Mouse (Mus musculus) stomach, postnatal 0 days (tissue): ENCODE data around the gene Ttc17.

Experiments used
- CTCF ChIP-seq: IDR thresholded peaks from 2 replicates; pipeline ENCODE4 v1.5.1; 2016; ENCODE audit warnings: antibody characterized with exemption, low read depth, mild to moderate bottlenecking, moderate library complexity
- EP300 ChIP-seq: optimal IDR thresholded peaks from 2 replicates; pipeline ENCODE3; 2016; ENCODE audit warnings: antibody characterized with exemption

- TF ChIP-seq CTCF, result no peak
- no peak for TF ChIP-seq EP300
These were observed 109.0 kb downstream of the Ttc17 start for GRCm38 (mm10) chr2:94297467-94297866.
